Mouse (Mus musculus) liver, embryonic 12.5 days (tissue): ENCODE measurements at regions not wholly inside any gene's neighbourhood (a gene's known extent, or its start where the extent isn't known, plus 50 kb on each side); places are given as distances from the start of the nearest gene placed in this dataset.
A peak's percentile ranks its signal among the peaks of the same experiment; 100 is the strongest.

Source experiments
- ATAC-seq: fragments of 200-750 bp; cut with Nextera tagmentation; 2 replicates; pipeline ENCODE4 v1.8.0; 2017; ENCODE audit warnings: moderate number of reproducible peaks, mild to moderate bottlenecking, moderate library complexity
- H3K27ac ChIP-seq: fragments of 300-500 bp; sonication (generic); 2 replicates; pipeline ENCODE4 v1.5.1; 2016; ENCODE audit warnings: mild to moderate bottlenecking
- H3K27me3 ChIP-seq: fragments of 300-500 bp; sonication (generic); replicated peaks from 2 replicates; pipeline ENCODE4 v1.6.1; 2016; ENCODE audit warnings: mild to moderate bottlenecking, moderate library complexity
- H3K36me3 ChIP-seq: fragments of 300-500 bp; sonication (generic); 2 replicates; pipeline ENCODE4 v1.6.1; 2016; ENCODE audit warnings: mild to moderate bottlenecking, moderate library complexity
- H3K4me1 ChIP-seq: fragments of 300-500 bp; sonication (generic); 2 replicates; pipeline ENCODE4 v1.6.1; 2016
- H3K4me2 ChIP-seq: fragments of 300-500 bp; sonication (generic); 2 replicates; pipeline ENCODE4 v1.6.1; 2016; ENCODE audit warnings: mild to moderate bottlenecking, moderate library complexity
- H3K4me3 ChIP-seq: fragments of 300-500 bp; sonication (generic); 2 replicates; pipeline ENCODE4 v1.5.1; 2016; ENCODE audit warnings: mild to moderate bottlenecking, moderate library complexity
- H3K9ac ChIP-seq: fragments of 300-500 bp; sonication (generic); 2 replicates; pipeline ENCODE4 v1.6.1; 2016; ENCODE audit warnings: mild to moderate bottlenecking, moderate library complexity
- H3K9me3 ChIP-seq: fragments of 300-500 bp; sonication (generic); replicated peaks from 2 replicates; pipeline ENCODE4 v1.6.1; 2016; ENCODE audit warnings: mild to moderate bottlenecking, moderate library complexity
- WGBS: fragments of 180-500 bp; shearing (Covaris S2); methylation state at CpG from one replicate; pipeline ENCODE4 v1.1.7; 2016; ENCODE audit not compliant: insufficient replicate concordance; 5-methylcytosine and 5-hydroxymethylcytosine counted together

DNA sequence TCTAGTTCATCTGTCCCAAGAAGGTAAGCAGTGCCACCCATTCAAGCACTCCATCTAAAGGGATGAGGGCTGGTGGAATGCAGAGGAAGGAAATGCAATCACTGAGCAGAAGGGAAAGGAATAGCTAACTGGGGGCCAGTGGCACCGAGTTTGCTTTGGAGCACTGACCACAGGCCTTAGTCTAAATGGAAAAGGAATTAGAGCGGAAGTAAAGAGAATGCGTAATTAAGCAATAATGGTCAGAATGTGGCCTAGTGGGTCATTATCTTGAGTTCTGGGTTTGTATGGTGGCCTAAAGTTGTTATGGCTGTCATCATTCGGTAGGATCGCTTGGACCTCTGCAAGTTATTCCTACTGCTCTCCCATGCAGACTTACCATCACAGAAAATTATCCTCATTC lies 128.8 kb upstream of the Gm10306 start:
- Histone ChIP-seq H3K4me3 (no peak overlapping the region), H3K9me3 (0 out of 2 replicates have a peak, but pooled peaks cover 4% of the 10 kb centered on the region), H3K36me3 (no peaks in the 10 kb centered on the region), H3K27me3 (no peaks in the 10 kb centered on the region), H3K4me1 (no peaks in the 10 kb centered on the region), H3K27ac (no peak overlapping the region), H3K9ac (no peak overlapping the region), H3K4me2 (no peak overlapping the region)
- WGBS, result 77% methylated on average over 5 of the region's 5 CpGs
- no peak for ATAC-seq

DNA sequence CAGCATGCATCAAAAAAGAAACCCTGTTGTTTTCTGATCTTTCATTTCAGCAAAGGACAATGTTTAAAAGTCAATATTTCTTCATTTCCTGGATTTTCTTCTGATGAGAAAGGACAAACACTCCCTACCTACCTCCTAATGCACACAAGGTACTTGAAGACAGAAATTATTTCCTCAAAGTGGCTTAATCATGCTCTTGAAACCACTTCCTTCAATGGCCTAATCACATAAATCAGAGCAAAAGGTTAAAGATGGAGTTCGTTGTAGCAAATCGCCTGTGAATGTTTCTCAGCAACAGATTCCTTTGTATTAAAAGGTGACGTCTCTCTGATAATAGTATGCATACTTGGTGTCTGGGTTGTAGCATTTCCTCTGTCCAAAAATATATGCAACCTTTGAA lies 124.3 kb upstream of the Gm10306 start:
- 48% methylated on average over 3 of the region's 3 CpGs for WGBS
- H3K36me3 ChIP-seq, result no peaks in the 10 kb centered on the region
- H3K27me3 ChIP-seq, result no peaks in the 10 kb centered on the region
- H3K4me2 ChIP-seq, result no peak overlapping the region
- no peak overlapping the region for H3K9ac ChIP-seq
- no peak overlapping the region for H3K4me3 ChIP-seq
- 0 out of 2 replicates have a peak, but pooled peaks cover 4% of the 10 kb centered on the region for H3K9me3 ChIP-seq
- ATAC-seq, result no peak
- H3K27ac ChIP-seq, result no peak overlapping the region
- no peaks in the 10 kb centered on the region for H3K4me1 ChIP-seq

DNA sequence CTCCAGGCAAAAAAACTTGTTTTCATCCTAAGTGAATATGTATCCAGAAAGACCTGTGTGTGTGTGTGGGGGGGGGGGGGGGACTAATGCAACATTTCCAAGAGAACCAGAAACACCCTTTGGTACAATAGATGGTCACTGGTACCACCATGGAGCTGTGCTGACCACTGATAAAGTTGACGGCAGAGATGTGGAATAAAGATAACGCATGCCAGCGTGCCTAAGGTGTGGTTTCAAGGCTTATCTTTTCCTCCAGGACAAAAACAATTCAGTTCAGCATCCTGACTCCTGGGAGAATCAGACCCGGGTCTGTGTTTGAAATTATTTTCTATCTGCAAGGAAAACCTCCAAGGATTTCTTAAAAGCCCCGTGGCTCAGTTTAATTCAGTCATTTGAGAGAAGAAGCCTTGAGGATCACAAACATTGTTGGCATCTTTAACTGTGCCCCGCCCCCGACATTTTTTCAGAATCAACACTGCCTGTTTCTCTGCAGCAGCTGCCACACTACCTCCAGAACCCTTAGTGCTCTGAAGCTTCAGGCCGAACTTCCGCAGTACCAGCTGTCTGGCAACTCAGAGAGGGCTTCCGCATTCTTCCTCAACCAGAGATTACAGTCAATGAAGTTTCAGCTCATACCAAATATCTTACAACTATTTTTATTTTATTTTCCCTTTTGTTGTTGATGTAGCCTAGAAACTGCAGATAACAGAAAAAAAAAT lies 118.5 kb upstream of the Gm10306 start:
- ATAC-seq, result peak; percentile 52; the same call in 1 of the 2 replicates

DNA sequence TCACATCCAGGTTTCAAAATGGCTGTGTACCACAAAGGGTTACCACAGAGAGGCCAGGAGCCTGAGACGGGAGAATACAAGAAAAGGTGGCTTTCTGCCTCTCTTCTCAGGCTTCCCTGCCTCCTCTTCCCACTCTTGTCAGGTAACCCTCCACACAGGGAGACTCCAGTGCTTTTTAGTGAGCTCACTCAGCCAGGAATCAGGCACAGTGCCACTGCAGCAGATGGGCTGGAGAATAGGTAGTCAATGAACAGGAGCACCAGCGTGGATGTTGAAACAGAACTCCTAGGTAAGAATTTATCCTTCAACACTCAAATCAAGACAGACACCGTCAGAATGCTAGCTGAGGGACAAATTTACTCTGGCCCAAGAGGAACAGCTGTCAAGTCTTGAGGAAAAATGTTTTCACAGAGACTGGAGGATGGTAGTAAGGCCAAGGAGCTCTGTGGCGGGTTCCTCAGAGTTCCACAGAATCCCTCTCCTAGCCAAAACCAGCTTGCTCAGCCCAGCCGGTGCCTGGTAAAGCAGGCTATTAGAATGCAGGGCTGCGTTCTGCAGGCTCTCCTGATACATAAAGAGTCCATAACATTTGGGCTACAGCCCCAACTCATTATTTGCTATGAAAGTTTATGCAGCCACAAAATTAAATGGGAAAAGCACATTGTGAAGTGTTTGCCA lies 117.0 kb upstream of the Gm10306 start:
- H3K4me1 ChIP-seq, result peaks cover 16% of the 10 kb centered on the region
- H3K4me3 ChIP-seq, result no peak overlapping the region
- no peaks in the 10 kb centered on the region for H3K36me3 ChIP-seq
- H3K9me3 ChIP-seq, result no peaks in the 10 kb centered on the region
- 72% methylated on average over 6 of the region's 6 CpGs for WGBS
- H3K9ac ChIP-seq, result no peak overlapping the region
- no peak for ATAC-seq
- H3K27me3 ChIP-seq, result no peaks in the 10 kb centered on the region
- no peak overlapping the region for H3K4me2 ChIP-seq
- no peak overlapping the region for H3K27ac ChIP-seq

More for the DNA sequence above, 118.5 kb upstream of the Gm10306 start:
- Histone ChIP-seq H3K4me2 (no peak overlapping the region), H3K4me3 (no peak overlapping the region), H3K9ac (no peak overlapping the region), H3K9me3 (no peaks in the 10 kb centered on the region), H3K36me3 (no peaks in the 10 kb centered on the region), H3K27ac (no peak overlapping the region), H3K27me3 (no peaks in the 10 kb centered on the region), H3K4me1 (peaks cover 16% of the 10 kb centered on the region)
- 25% methylated on average over 10 of the region's 10 CpGs for WGBS

DNA sequence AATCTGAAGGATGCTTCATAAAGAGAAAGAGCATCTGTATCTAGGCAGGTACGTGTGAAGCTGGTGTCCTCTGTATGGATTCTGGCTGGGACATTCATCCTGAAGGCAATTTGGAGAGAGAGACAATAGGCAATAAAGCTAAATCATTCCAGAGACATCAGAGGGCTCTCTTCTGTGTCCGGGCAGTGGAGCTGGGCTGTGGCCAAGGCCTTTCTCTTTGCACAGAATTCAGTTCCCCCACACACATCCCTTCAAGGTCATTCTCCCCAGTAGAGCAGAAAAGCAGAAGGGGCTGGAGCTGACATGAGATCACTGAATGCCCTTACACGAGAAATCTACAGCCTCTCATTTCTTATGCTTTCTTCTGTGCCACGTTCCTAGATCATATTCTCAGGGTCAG lies 109.7 kb upstream of the Gm10306 start:
- Histone ChIP-seq H3K9ac (no peak overlapping the region), H3K27me3 (no peaks in the 10 kb centered on the region), H3K4me2 (no peak overlapping the region), H3K9me3 (no peaks in the 10 kb centered on the region), H3K27ac (no peak overlapping the region), H3K4me3 (no peak overlapping the region), H3K36me3 (no peaks in the 10 kb centered on the region), H3K4me1 (no peaks in the 10 kb centered on the region)
- no peak for ATAC-seq
- 60% methylated on average over 4 of the region's 4 CpGs for WGBS
